Mouse (Mus musculus) liver, postnatal 0 days (tissue): Measurements from ENCODE around the gene Gm10974.

Experiments
- CTCF ChIP-seq: sonication (generic); IDR thresholded peaks from 2 replicates; pipeline ENCODE4 v1.5.1; 2016; ENCODE audit warnings: antibody characterized with exemption, low read depth
- EP300 ChIP-seq: IDR thresholded peaks from 2 replicates; pipeline ENCODE4 v1.6.1; 2016; ENCODE audit warnings: antibody characterized with exemption, low read depth, mild to moderate bottlenecking

GRCm38 (mm10) chr7:66327516-66327915 is 38.2 kb upstream of the Gm10974 start:
- TF ChIP-seq EP300 (no peak), CTCF (no peak)
